Mouse (Mus musculus): ENCODE results near the gene Lgmn.

Lgmn gene

GRCm38 (mm10) chr12:102350997-102351396 lies 88.6 kb downstream of the Lgmn start:
- DNase-seq (ENCODE audit: low spot score in 2 of 2) = peak in 1 of 2 experiments; percentile 62

DNA sequence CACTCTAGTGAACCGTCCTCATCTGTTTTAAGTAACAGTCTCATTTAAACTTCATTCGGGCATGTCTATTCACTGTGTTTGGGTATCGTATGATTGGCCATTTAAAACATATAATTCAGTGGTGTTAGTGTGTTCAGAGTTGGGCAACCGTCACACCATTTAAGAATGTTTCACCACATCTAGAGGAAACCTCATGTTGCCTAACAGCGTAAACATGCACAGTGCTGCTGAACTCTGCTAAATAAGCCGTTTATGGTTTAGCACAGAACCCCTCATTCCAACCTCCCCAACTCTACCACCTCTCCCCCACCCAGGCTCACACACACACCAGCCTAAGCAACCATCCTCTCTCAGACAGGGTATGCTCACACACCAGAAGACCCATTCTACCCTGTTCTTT lies 91.2 kb downstream of the Lgmn start:
- no peak for DNase-seq (ENCODE audit: low spot score in 2 of 2)

DNA sequence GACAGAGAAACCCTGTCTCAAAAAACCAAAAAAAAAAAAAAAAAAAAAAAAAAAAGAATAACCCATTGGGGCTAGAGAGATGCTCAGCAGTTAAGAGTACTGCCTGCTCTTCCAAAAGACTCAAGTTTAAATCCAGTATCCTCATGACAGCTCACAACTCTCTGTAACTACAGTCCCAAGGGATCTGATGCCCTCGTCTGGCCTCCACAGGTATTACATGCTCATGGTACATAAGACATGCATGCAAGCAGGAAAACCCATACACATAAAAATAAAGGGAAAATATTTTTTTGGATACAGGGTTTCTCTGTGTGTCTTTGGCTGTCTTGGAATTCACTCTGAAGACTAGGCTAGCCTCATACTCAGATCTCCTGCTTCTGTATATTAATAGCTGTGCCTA lies 93.1 kb downstream of the Lgmn start:
- DNase-seq (ENCODE audit: low spot score in 2 of 2) = peak; percentile 53 to 77

DNA sequence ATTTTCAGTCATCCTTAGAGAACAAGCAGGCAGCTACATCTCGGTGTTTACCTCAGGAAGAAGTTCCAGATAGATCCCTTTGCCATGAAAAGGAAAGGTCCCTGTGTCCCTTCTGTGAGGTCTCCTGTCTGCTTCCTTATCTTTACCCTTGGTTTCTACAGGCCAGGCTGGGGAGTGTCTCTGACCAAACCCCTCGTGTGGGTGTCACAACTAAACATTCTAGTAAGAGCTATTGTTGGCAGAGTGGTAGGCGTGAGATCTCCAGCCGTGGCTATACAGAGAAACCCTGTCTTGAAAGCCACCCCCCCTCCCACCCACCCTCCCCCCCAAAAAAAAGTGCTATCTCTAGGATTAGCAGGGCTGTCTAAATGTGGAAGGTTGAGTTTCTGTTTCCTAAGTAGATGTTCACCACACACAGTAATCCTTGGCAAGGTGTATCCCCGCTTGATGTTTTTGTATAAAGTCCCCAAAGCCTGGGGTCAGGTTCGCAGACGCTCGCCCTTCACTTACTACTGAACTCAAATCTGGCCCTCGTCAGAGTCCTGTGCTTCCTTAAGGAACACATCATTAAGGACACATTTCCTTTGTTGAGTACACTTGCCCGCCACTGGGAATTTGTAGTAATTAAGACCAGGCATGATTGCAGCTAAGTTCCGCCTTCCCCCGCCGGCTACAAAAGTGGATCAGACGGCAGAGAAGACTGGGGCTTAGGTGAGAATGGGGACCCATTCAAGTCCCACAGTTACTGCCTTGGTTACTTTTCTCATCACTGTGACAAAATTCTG lies 94.4 kb downstream of the Lgmn start:
- no peak for DNase-seq (ENCODE audit: low spot score in 2 of 2)

Data from spleen, postnatal 4 days (tissue).